Mouse (Mus musculus): ENCODE results near the gene Ankrd35.

Ankrd35 gene

DNA sequence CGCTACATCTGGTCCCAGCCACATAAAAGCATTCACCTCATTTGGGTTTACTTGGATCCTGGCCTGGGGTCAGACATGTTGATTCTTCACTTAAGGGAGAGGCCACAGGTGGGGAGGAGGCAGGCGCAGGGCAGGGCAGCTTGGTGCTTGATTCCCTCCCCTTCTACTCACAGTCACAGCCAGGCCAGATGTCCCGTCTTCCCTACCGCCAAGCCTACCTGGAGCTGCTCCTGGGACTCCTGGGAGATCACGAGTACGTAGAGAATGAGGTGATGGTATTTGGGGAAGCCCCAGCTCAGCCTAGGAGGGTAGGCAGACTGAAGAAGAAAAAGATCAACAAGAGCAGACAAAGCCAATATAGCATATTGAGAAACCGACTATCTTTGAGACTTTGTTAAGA is 37.1 kb downstream of the Ankrd35 start:
- ChIA-PET POLR2A (interaction anchor here (0.6 to 5.0 kb wide), 22 partner anchors 8 to 130 kb away, joined by 3 to 72 read pairs (median 6); partner anchors contain the start of genes Pias3 (in 2 of the 4), Gm16253 (in 1 of the 4), Polr3c (in 1 of the 4) and Polr3gl (in 1 of the 4)), CTCF (interaction anchor here in 3 of 4 experiments (0.8 to 2.0 kb wide), 8 partner anchors 10 to 429 kb away, joined by 3 to 13 read pairs (median 4); partner anchors contain the start of genes Ankrd35 (in 2 of the 3), Itga10 (in 1 of the 3) and Pias3 (in 1 of the 3))

DNA sequence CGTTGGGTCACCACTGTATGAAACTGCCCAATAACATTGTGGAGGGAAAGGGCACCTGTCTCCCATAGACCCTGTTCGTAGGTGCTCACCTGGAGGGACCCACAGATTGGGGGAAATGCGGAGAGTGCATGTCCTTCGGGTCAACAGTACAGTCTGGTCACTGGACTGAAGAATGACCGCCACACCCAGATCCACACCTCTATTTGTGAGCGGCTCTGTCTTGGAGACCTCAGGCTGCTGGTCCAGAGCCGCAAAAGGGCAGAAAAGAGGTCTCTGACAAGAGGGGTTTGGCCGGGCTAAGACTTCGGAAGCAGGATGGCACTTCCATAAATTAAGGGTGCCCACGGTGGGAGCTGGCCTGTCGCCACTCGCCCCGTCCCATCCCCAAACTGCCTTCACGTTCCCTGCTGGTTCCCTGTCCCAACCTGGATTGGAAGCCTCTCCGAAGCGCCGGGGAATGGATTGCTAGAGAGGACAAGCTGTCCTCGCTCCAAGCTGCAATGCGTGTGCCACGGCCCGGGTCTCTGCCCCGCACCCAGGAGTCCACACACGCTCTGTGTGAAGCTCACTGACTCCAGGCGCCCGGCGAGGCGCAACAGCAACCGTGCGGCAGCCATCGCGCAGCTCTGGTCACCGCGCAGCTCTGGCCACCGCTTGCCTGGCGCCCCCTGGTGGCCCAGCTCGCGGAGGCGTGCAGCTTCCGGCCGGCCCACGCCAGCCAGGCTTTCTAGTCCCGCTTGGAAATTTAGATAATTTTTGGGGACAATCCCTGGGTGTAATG is 38.2 kb downstream of the Ankrd35 start, which contains the start of gene Nudt17:
Gene Nudt17 (minus strand): TSS at position 660 of the 781 bp plus-strand sequence.
- POLR2A ChIA-PET = interaction anchor here (0.6 to 5.0 kb wide), 55 partner anchors 9 to 640 kb away, joined by 3 to 72 read pairs (median 4); partner anchors contain the start of genes Ankrd35 (in 2 of the 4), Pias3 (in 2 of the 4), Rbm8a (in 2 of the 4) and Itga10 (in 1 of the 4)

GRCm38 (mm10) chr3:96708684-96709064 is 38.7 kb downstream of the Ankrd35 start:
- ChIA-PET CTCF (interaction anchor here (0.6 to 2.3 kb wide), 38 partner anchors 8 to 368 kb away, joined by 3 to 20 read pairs (median 6); partner anchors contain the start of genes Itga10 (in 3 of the 4), Pias3 (in 3 of the 4), Ankrd35 (in 2 of the 4) and Ankrd34a (in 1 of the 4)), POLR2A (interaction anchor here (0.6 to 5.0 kb wide), 49 partner anchors 9 to 202 kb away, joined by 3 to 72 read pairs (median 4); partner anchors contain the start of genes Ankrd35 (in 2 of the 4), Pias3 (in 2 of the 4), Rbm8a (in 2 of the 4) and Itga10 (in 1 of the 4))

More for the DNA sequence above, 38.2 kb downstream of the Ankrd35 start, which contains the start of gene Nudt17:
- CTCF ChIA-PET = interaction anchor here (0.5 to 2.3 kb wide), 44 partner anchors 8 to 430 kb away, joined by 3 to 20 read pairs (median 5); partner anchors contain the start of genes Itga10 (in 3 of the 4), Pias3 (in 3 of the 4), Ankrd35 (in 2 of the 4) and Ankrd34a (in 1 of the 4)

- CTCF ChIA-PET = interaction anchor here in 2 of 4 experiments (1.0 to 1.5 kb wide), 3 partner anchors 9 to 15 kb away, joined by 4 to 10 read pairs (median 4); no protein-coding TSS in a partner anchor
- POLR2A ChIA-PET = interaction anchor here in 2 of 4 experiments (0.9 to 1.8 kb wide), 2 partner anchors 31 to 39 kb away, joined by 3 to 4 read pairs; no protein-coding TSS in a partner anchor
These were observed 44.4 kb downstream of the Ankrd35 start for GRCm38 (mm10) chr3:96714286-96714685.

GRCm38 (mm10) chr3:96715854-96716253 is 45.9 kb downstream of the Ankrd35 start:
- ChIA-PET CTCF (interaction anchor here in 2 of 4 experiments (0.6 to 1.5 kb wide), 2 partner anchors 11 to 122 kb away, joined by 3 to 10 read pairs; partner anchors contain the start of gene Polr3gl (in 1 of the 2)), POLR2A (interaction anchor here in 2 of 4 experiments (1.0 to 1.8 kb wide), 6 partner anchors 9 to 81 kb away, joined by 3 to 8 read pairs (median 4); partner anchors contain the start of genes Gm42957 (in 1 of the 2), Pex11b (in 1 of the 2) and Pias3 (in 1 of the 2))

DNA sequence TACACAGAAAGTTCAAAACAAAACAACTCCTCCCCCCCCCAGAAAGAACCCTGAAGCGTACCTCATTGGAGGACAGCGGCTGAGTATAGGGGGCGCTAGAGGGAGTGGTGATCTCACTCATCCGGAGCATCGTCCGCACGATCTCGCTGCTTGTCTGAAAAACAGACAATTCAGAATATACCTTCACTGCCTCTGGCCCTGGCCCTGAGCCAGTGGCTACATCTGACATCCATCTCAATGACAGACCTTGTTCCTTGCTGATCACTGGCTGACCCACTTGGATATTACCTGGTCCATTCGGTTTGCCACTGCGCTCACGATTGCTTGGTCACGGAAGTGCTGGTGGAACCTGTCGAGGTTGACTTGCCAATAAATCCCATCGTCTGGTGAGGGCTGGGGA is 49.2 kb downstream of the Ankrd35 start:
- ChIA-PET POLR2A (interaction anchor here in 2 of 4 experiments (0.6 to 2.3 kb wide), 16 partner anchors 8 to 161 kb away, joined by 3 to 13 read pairs (median 4); partner anchors contain the start of genes Nudt17 (in 2 of the 2), Polr3c (in 2 of the 2), Rnf115 (in 2 of the 2) and Pias3 (in 1 of the 2)), CTCF (interaction anchor here in 3 of 4 experiments (0.5 to 1.9 kb wide), 17 partner anchors 11 to 500 kb away, joined by 3 to 10 read pairs (median 3); partner anchors contain the start of genes Nudt17 (in 2 of the 3), Bola1 (in 1 of the 3) and Itga10 (in 1 of the 3))

DNA sequence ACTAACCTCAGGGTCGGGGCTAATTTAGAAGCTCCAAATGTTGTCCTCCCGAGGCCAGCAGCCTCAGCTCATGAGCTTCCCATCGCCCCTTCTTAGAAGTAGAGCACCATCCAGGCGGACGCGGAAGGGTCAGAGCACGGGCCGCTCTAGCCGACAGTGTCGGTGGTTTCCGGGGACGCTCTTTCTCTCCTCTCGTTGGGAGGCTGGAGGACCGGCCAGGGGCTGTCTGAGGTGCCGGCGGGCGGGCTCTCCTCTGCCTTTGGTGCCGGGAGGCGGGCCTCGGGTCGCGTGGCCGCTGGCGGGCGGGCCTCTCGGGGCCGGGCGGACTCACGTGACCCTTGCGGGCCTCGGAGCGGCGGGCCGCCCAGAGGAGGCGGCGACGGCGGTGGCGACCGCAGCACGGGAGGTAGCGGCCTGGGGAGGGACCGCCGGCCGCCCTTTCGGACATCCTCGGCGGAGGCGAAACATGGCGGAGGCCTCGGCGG is 57.5 kb downstream of the Ankrd35 start, which contains the start of the genes Polr3c and Rnf115:
Gene Polr3c (minus strand): TSS at position 286 of the 485 bp plus-strand sequence.
Gene Rnf115 (plus strand): TSS at position 322 of the 485 bp plus-strand sequence.
- ChIA-PET CTCF (interaction anchor here in 2 of 4 experiments (0.6 to 1.0 kb wide), 3 partner anchors 19 to 209 kb away, joined by 3 read pairs; partner anchors contain the start of gene Nudt17 (in 1 of the 2)), POLR2A (interaction anchor here in 3 of 4 experiments (0.6 to 1.8 kb wide), 32 partner anchors 9 to 151 kb away, joined by 3 to 14 read pairs (median 4); partner anchors contain the start of genes Gm16253 (in 3 of the 3), Pias3 (in 3 of the 3), Nudt17 (in 2 of the 3) and Polr3gl (in 1 of the 3))

- ChIA-PET CTCF (interaction anchor here in 3 of 4 experiments (0.6 to 1.1 kb wide), 4 partner anchors 30 to 208 kb away, joined by 3 to 4 read pairs (median 3); no protein-coding TSS in a partner anchor), POLR2A (interaction anchor here in 3 of 4 experiments (1.0 to 1.8 kb wide), 18 partner anchors 8 to 151 kb away, joined by 3 to 14 read pairs (median 4); partner anchors contain the start of genes Gm16253 (in 2 of the 3), Pias3 (in 2 of the 3), Nudt17 (in 1 of the 3) and Polr3gl (in 1 of the 3))
These were observed 58.1 kb downstream of the Ankrd35 start for GRCm38 (mm10) chr3:96727828-96728633.

DNA sequence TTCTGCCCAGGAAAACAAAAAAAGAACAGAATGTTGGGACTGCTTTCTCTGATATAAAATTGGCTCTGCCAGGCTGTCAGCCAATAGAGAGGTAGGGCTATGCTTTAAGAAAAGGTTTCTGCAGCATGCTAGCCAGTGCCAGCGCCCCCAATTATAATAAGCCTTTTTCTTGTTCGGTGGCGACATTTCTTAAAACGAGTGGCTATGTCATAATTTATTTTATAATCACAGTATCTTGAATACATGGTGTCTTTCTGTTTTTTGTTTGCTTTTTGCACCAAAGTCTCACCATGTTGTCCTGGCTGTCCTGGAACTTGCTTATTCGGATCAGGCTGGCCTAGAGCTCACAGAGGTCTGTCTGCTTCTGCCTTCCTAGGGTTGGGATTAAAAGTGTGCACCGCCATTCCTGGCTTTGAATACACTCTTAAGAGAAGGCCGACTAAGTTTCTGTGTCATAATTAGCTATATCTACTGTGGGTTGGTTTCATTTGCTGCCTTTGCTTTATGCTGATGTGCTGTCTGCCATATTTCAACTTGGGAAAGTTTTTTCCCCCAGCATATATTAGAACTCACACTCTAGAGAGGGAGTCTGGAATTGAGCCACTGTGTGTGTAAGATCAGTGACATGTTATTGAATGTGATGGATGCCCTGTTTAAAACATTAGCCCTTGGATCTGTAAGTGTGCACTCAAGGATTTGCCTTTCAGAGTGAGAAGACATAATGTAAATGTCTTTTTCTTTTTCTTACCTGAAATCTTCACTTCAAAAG is 58.9 kb downstream of the Ankrd35 start:
- ChIA-PET CTCF (interaction anchor here in 3 of 4 experiments (0.6 to 1.8 kb wide), 5 partner anchors 24 to 536 kb away, joined by 3 to 6 read pairs (median 4); no protein-coding TSS in a partner anchor), POLR2A (interaction anchor here in 3 of 4 experiments (0.5 to 1.8 kb wide), 6 partner anchors 9 to 173 kb away, joined by 3 to 7 read pairs (median 4); partner anchors contain the start of genes Nudt17 (in 1 of the 3) and Pias3 (in 1 of the 3))

- CTCF ChIA-PET = interaction anchor here in 2 of 4 experiments (0.6 to 1.8 kb wide), 3 partner anchors 24 to 537 kb away, joined by 3 to 6 read pairs (median 4); no protein-coding TSS in a partner anchor
These were observed 59.5 kb downstream of the Ankrd35 start for GRCm38 (mm10) chr3:96729403-96729784.

GRCm38 (mm10) chr3:96730785-96731184 is 60.9 kb downstream of the Ankrd35 start:
- POLR2A ChIA-PET = interaction anchor here in 2 of 4 experiments (0.9 to 1.1 kb wide), 3 partner anchors 10 to 567 kb away, joined by 3 to 4 read pairs (median 3); partner anchors contain the start of genes Bcl9 (in 1 of the 2) and Rbm8a (in 1 of the 2)

More at GRCm38 (mm10) chr3:96729403-96729784, 59.5 kb downstream of the Ankrd35 start:
- POLR2A ChIA-PET = interaction anchor here in 2 of 4 experiments (0.5 to 1.8 kb wide), 5 partner anchors 21 to 173 kb away, joined by 3 to 7 read pairs (median 4); partner anchors contain the start of genes Nudt17 (in 1 of the 2) and Pias3 (in 1 of the 2)

GRCm38 (mm10) chr3:96733984-96734383 is 64.1 kb downstream of the Ankrd35 start:
- POLR2A ChIA-PET = interaction anchor here in 3 of 4 experiments (0.6 to 2.6 kb wide), 9 partner anchors 15 to 970 kb away, joined by 3 to 8 read pairs (median 3); partner anchors contain the start of genes Pias3 (in 1 of the 3) and Rbm8a (in 1 of the 3)
- CTCF ChIA-PET = interaction anchor here in 2 of 4 experiments (1.0 to 1.5 kb wide), 2 partner anchors 29 to 79 kb away, joined by 3 to 4 read pairs; no protein-coding TSS in a partner anchor

More at GRCm38 (mm10) chr3:96730785-96731184, 60.9 kb downstream of the Ankrd35 start:
- CTCF ChIA-PET = interaction anchor here in 2 of 4 experiments (0.7 to 1.8 kb wide), 3 partner anchors 26 to 56 kb away, joined by 3 to 6 read pairs (median 4); no protein-coding TSS in a partner anchor

- POLR2A ChIA-PET = interaction anchor here in 3 of 4 experiments (0.6 to 1.9 kb wide), 12 partner anchors 11 to 315 kb away, joined by 3 to 5 read pairs (median 3); no protein-coding TSS in a partner anchor
- CTCF ChIA-PET = interaction anchor here in 3 of 4 experiments (0.6 to 1.5 kb wide), 6 partner anchors 25 to 657 kb away, joined by 3 to 8 read pairs (median 4); partner anchors contain the start of gene Itga10 (in 1 of the 3)
These were observed 65.3 kb downstream of the Ankrd35 start for GRCm38 (mm10) chr3:96735200-96735599.

DNA sequence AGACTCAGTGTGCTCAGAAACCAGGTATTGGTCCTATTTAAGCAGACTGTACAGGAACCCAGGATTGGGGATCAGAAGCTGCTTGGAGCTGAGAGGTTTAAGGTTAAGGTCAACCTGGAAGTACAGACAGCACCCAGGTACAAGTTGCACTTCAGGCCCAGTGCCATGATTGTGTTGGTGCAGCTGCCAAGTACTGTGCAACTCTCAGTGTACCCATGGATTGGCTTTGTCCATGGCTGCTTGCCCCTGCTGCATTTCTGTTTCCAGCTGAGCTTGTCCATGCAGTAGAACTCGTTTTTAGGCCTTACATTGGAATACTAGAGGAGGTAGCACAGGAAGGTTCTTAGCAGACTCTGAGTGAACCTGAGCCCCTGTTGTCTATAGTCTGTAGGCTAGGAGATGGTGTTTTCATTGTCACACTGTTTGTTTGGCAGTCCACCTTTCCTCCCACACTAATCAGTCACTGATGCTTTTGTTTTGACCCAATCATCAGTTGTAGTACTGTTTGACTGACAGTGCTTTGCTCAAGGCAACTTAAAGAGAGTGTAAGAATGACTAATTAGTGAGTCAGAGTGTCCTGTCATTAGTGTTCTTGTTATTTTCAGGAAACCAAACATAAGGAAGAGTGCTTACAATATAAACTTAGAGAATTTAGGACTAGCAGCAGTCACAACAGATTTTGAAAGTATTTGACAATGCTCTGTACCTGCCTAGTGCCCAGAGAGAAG is 67.2 kb downstream of the Ankrd35 start:
- ChIA-PET POLR2A (interaction anchor here in 3 of 4 experiments (0.6 to 2.0 kb wide), 7 partner anchors 9 to 143 kb away, joined by 3 to 6 read pairs (median 3); partner anchors contain the start of genes Polr3c (in 1 of the 3), Polr3gl (in 1 of the 3) and Rnf115 (in 1 of the 3)), CTCF (interaction anchor here in 2 of 4 experiments (0.7 to 1.1 kb wide), 2 partner anchors 16 to 38 kb away, joined by 3 read pairs; no protein-coding TSS in a partner anchor)

All from embryonic stem cell, embryonic (primary cell).